Mouse (Mus musculus): ENCODE measurements at regions not wholly inside any gene's neighbourhood (a gene's known extent, or its start where the extent isn't known, plus 50 kb on each side); places are given as distances from the start of the nearest gene placed in this dataset.

- no peak for ATAC-seq (ENCODE audit: extremely low read depth, insufficient number of reproducible peaks, low FRiP score, poor library complexity, severe bottlenecking)
Observed at GRCm38 (mm10) chr16:30759503-30759902, 160.0 kb downstream of the Fam43a start.

- ATAC-seq (ENCODE audit: extremely low read depth, insufficient number of reproducible peaks, low FRiP score, poor library complexity, severe bottlenecking), result no peak
Observed at GRCm38 (mm10) chr16:30761201-30761710, 161.7 kb downstream of the Fam43a start.

GRCm38 (mm10) chr16:30762898-30763595, 163.5 kb downstream of the Fam43a start:
- ATAC-seq (ENCODE audit: extremely low read depth, insufficient number of reproducible peaks, low FRiP score, poor library complexity, severe bottlenecking), result no peak

GRCm38 (mm10) chr16:30765591-30765990, 166.1 kb downstream of the Fam43a start:
- ATAC-seq (ENCODE audit: extremely low read depth, insufficient number of reproducible peaks, low FRiP score, poor library complexity, severe bottlenecking), result no peak

GRCm38 (mm10) chr16:30769007-30769442, 169.5 kb downstream of the Fam43a start:
- ATAC-seq (ENCODE audit: extremely low read depth, insufficient number of reproducible peaks, low FRiP score, poor library complexity, severe bottlenecking), result no peak

- ATAC-seq (ENCODE audit: extremely low read depth, insufficient number of reproducible peaks, low FRiP score, poor library complexity, severe bottlenecking), result no peak
Observed at GRCm38 (mm10) chr16:30769467-30769866, 169.9 kb downstream of the Fam43a start.

- no peak for ATAC-seq (ENCODE audit: extremely low read depth, insufficient number of reproducible peaks, low FRiP score, poor library complexity, severe bottlenecking)
Observed at GRCm38 (mm10) chr16:30772802-30773201, 173.3 kb downstream of the Fam43a start.

- ATAC-seq (ENCODE audit: extremely low read depth, insufficient number of reproducible peaks, low FRiP score, poor library complexity, severe bottlenecking), result no peak
Observed at GRCm38 (mm10) chr16:30774951-30775661, 175.6 kb downstream of the Fam43a start.

GRCm38 (mm10) chr16:30775740-30776700, 176.5 kb downstream of the Fam43a start:
- no peak for ATAC-seq (ENCODE audit: extremely low read depth, insufficient number of reproducible peaks, low FRiP score, poor library complexity, severe bottlenecking)

GRCm38 (mm10) chr16:30777416-30777815, 177.9 kb downstream of the Fam43a start:
- ATAC-seq (ENCODE audit: extremely low read depth, insufficient number of reproducible peaks, low FRiP score, poor library complexity, severe bottlenecking), result no peak

GRCm38 (mm10) chr16:30778078-30778477, 178.6 kb downstream of the Fam43a start:
- no peak for ATAC-seq (ENCODE audit: extremely low read depth, insufficient number of reproducible peaks, low FRiP score, poor library complexity, severe bottlenecking)

- no peak for ATAC-seq (ENCODE audit: extremely low read depth, insufficient number of reproducible peaks, low FRiP score, poor library complexity, severe bottlenecking)
Observed at GRCm38 (mm10) chr16:30778945-30779344, 179.4 kb downstream of the Fam43a start.

- ATAC-seq (ENCODE audit: extremely low read depth, insufficient number of reproducible peaks, low FRiP score, poor library complexity, severe bottlenecking), result no peak
Observed at GRCm38 (mm10) chr16:30784261-30784660, 184.7 kb downstream of the Fam43a start.

- no peak for ATAC-seq (ENCODE audit: extremely low read depth, insufficient number of reproducible peaks, low FRiP score, poor library complexity, severe bottlenecking)
Observed at GRCm38 (mm10) chr16:30784949-30785348, 185.4 kb downstream of the Fam43a start.

- no peak for ATAC-seq (ENCODE audit: extremely low read depth, insufficient number of reproducible peaks, low FRiP score, poor library complexity, severe bottlenecking)
Observed at GRCm38 (mm10) chr16:30786060-30786459, 186.5 kb downstream of the Fam43a start.

- ATAC-seq (ENCODE audit: extremely low read depth, insufficient number of reproducible peaks, low FRiP score, poor library complexity, severe bottlenecking), result no peak
Observed at GRCm38 (mm10) chr16:30787351-30787750, 187.8 kb downstream of the Fam43a start.

GRCm38 (mm10) chr16:30788321-30788781, 188.8 kb downstream of the Fam43a start:
- ATAC-seq (ENCODE audit: extremely low read depth, insufficient number of reproducible peaks, low FRiP score, poor library complexity, severe bottlenecking), result no peak

GRCm38 (mm10) chr16:30788944-30789781, 189.6 kb downstream of the Fam43a start:
- ATAC-seq (ENCODE audit: extremely low read depth, insufficient number of reproducible peaks, low FRiP score, poor library complexity, severe bottlenecking), result no peak
